Mouse (Mus musculus) myocyte (in vitro differentiated cells): Measurements from ENCODE around the gene Fcho1.

Experiments used
- CEBPB ChIP-seq: IDR thresholded peaks from 2 replicates; pipeline ENCODE4 v1.6.1; 2011; ENCODE audit warnings: mild to moderate bottlenecking, moderate library complexity; ENCODE audit not compliant: poor library complexity, insufficient read depth, severe bottlenecking
- E2F4 ChIP-seq: IDR thresholded peaks from one replicate; pipeline ENCODE4 v1.6.1; 2011; ENCODE audit warnings: mild to moderate bottlenecking, control low read depth, moderate library complexity; ENCODE audit not compliant: insufficient read depth
- MAX ChIP-seq: IDR thresholded peaks from one replicate; pipeline ENCODE4 v1.6.1; 2011; ENCODE audit warnings: low read depth, mild to moderate bottlenecking, control low read depth
- MYOD1 ChIP-seq, 3 experiments: IDR thresholded peaks; one replicate each; pipeline ENCODE4 v1.6.1; 2011; ENCODE audit warnings: control low read depth in 2 of 3, low read depth in 2 of 3, mild to moderate bottlenecking in 2 of 3, moderate library complexity in 1 of 3; ENCODE audit not compliant: insufficient read length in 2 of 3, control insufficient read depth in 1 of 3
- POLR2A ChIP-seq: IDR thresholded peaks from one replicate; pipeline ENCODE4 v1.6.1; 2011; ENCODE audit warnings: low read depth, mild to moderate bottlenecking, control low read depth, moderate library complexity; ENCODE audit not compliant: insufficient read length
- POLR2AphosphoS2 ChIP-seq: IDR thresholded peaks from one replicate; pipeline ENCODE4 v1.6.1; 2011; ENCODE audit warnings: low read depth, control low read depth; ENCODE audit not compliant: insufficient read length
- TCF12 ChIP-seq: IDR thresholded peaks from one replicate; pipeline ENCODE4 v1.6.1; 2011; ENCODE audit warnings: mild to moderate bottlenecking, control low read depth; ENCODE audit not compliant: poor library complexity, insufficient read depth, severe bottlenecking
- USF1 ChIP-seq: IDR thresholded peaks from one replicate; pipeline ENCODE4 v1.6.1; 2011; ENCODE audit warnings: low read depth, mild to moderate bottlenecking, control low read depth, moderate library complexity

DNA sequence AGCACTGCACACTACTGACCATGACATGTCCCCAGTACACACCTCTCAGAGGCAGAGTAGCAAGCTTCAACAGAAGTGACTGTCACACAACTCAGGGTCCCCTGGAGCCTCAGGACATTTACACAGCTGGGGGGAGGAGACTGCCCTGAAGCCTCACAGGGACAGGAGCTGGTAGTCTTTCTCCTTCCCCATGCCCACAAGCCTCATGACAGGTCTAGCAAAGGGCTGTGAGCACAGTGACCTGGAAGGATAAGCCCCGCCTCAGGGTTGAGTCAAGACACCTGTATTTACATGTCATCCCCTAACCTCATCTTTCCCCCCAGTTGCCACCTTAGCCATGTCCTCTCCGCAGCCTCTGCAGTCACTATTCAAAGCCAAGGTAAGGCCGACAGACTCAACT lies 15.7 kb upstream of the Fcho1 start:
- TF ChIP-seq TCF12 (no peak), USF1 (no peak), MYOD1 (IDR thresholded peaks at IDR 0.05; ENCODE audit: control insufficient read depth in 1 of 3, insufficient read length in 2 of 3, low read depth in 2 of 3) (no peak), CEBPB (no peak), POLR2A (no peak), MAX (no peak), POLR2AphosphoS2 (no peak), E2F4 (no peak)
